Mouse (Mus musculus) frontal cortex, postnatal 10 days (tissue): ENCODE results near the gene Tbxas1.

Experiments used
- DNase-seq, 2 experiments: peaks; one replicate each; pipeline ENCODE4 v3.0.0; 2022; ENCODE audit warnings: low spot score in 2 of 2, mixed read lengths in 1 of 2

Tbxas1 gene

DNA sequence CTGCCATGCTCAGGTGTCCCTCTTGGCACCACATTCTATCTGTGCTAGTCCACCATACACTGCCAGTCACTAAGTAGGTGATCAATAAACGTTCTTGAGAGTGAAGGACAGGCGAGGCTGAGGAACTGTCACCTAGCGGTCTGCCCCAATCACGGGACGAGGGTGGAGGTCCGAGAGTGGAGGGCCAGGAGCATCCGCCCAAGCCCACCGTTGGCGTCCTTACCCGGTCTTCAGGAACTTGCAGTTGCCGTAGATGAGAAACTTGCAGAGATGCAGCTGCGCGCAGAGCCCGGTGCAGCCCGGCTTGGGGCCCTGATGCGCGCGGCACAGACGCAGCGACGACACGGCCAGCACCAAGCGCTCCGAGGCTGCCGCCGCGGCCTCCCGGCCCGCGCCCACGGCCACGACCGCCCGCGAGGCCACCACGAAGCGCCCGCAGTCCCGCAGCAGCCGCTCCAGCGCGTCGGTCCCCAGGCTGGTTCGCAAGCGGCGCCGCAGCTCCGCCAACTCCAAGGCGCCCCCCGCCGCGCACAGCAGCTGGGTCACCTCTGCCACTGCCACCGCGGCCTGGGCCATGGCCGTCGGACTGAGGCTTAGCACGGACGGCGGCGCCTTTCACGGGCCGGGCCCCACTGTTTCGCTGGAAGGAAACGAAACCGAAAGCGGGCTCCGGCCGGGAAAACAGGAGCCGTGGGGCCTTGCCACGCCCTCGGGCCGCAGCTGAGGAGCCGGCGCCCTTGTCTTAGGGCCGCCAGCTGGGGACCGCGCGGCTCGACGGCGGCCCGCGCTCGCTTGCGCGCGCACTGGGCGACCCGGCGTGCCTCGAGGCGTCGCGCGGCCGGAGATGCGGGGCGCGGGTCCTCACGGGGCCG, 242.6 kb downstream of the Tbxas1 start, which contains the start of gene Parp12:
Parp12 (minus strand) TSS at position 766 of the 872 bp plus-strand sequence.
- peak in 1 of 2 experiments; percentile 49 for DNase-seq

- peak in 1 of 2 experiments; percentile 9 for DNase-seq
Observed at GRCm38 (mm10) chr6:39118456-39118881, 243.3 kb downstream of the Tbxas1 start.

DNA sequence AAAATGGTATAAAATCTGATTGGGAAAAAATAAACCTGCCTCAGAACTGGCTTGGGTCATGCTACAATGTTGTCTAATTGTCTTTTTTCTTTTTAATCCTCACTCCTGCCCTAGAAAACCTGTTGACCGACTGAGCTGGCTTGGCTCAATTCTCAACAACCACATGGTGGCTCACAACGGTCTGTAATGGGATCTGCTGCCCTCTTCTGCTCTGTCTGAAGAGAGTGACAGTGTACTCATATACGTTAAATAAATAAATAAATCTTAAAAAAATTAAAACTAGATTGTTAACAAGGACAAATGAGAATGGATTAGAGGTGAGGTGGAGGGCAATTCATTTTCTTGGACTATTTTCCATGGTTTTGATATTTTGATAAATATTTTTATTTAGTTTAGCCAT, 245.5 kb downstream of the Tbxas1 start:
- DNase-seq, result no peak

DNA sequence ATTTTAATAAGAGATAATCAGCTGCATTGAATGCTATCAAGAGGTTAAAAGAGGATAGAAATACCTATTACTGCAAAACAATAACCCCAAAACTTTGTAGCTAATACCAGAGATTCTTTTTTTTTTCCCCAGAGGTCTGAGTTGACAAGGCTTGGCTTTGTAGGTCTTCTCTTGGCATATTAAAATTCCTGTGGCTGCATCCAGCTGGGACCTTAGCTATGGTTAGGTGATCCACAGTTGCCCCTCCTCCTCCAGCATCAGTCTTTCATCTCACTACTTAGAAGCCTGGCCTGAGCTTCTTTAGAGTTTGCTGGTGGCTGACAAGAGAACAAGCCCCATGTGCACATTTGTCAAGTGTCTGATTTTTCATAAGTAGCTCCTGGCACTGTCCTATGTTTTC, 249.5 kb downstream of the Tbxas1 start:
- DNase-seq, result no peak

DNA sequence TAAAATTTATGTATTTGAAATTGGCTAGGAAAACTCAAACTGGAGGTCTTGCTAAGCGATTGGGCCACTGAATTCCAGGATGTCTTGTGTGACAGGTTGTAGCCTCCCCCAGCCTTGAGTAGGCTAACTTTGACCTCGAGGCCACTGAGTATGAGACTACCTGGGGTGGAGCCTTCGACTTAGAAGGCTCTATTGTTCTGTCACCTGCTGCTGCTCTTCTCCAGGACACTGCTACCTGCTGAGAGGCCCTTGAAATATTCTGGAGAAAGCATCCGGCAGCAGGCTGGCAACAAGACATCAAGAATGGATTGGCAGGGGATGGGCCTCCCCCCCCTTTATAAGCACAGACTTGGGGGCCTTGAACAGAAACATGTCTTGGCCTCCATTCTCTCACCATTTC, 256.3 kb downstream of the Tbxas1 start:
- no peak for DNase-seq

DNA sequence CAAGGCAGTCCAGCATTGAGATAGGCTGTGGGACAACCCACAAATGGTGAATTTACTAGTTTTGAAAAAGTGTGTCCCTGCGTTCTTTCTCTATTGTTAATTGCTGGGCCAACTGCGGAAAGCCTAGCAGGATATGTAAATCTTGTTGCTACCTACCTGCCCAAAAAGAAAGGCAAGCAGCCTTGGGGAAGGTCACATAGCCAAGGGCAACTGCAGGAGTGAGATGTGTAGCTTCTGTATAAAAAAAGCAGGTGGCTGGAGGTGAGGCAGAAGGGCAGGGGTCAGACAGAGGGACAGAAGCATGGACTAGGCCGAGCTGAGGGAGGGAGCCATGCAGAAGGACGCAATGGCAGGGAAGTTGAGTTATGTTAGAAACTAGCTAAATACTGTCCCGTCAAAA, 257.4 kb downstream of the Tbxas1 start:
- no peak for DNase-seq
